Mouse (Mus musculus) forebrain, embryonic 16.5 days (tissue): ENCODE results near the gene Soga3. TPM values are rescaled to one million over a fixed set of nuclear protein-coding genes. Genes with fewer than 3 reads are reported as not detected.

Source experiments
- ATAC-seq: fragments of 200-750 bp; cut with Nextera tagmentation; 2 replicates; pipeline ENCODE4 v1.8.0; 2017; ENCODE audit warnings: mild to moderate bottlenecking, moderate library complexity
- H3K27ac ChIP-seq: fragments of 300-500 bp; sonication (generic); 2 replicates; pipeline ENCODE4 v1.5.1; 2014; ENCODE audit warnings: low read length, control low read depth
- H3K27me3 ChIP-seq: fragments of 300-500 bp; sonication (generic); replicated peaks from 2 replicates; pipeline ENCODE4 v1.6.1; 2014; ENCODE audit warnings: low read length; ENCODE audit not compliant: control insufficient read depth, insufficient read depth
- H3K36me3 ChIP-seq: fragments of 300-500 bp; sonication (generic); 2 replicates; pipeline ENCODE4 v1.6.1; 2014; ENCODE audit not compliant: control insufficient read depth, insufficient read depth
- H3K4me1 ChIP-seq: fragments of 300-500 bp; sonication (generic); replicated peaks from 2 replicates; pipeline ENCODE4 v1.6.1; 2014; ENCODE audit warnings: low read length; ENCODE audit not compliant: control insufficient read depth, insufficient read depth
- H3K4me2 ChIP-seq: fragments of 300-500 bp; sonication (generic); 2 replicates; pipeline ENCODE4 v1.6.1; 2014; ENCODE audit warnings: mild to moderate bottlenecking, low read length, control low read depth
- H3K4me3 ChIP-seq: fragments of 300-500 bp; sonication (generic); replicated peaks from 2 replicates; pipeline ENCODE4 v1.5.1; 2014; ENCODE audit warnings: mild to moderate bottlenecking, low read length, control low read depth
- H3K9ac ChIP-seq: fragments of 300-500 bp; sonication (generic); replicated peaks from 2 replicates; pipeline ENCODE4 v1.6.1; 2014; ENCODE audit warnings: low read depth, low read length, control low read depth
- H3K9me3 ChIP-seq: fragments of 300-500 bp; sonication (generic); 2 replicates; pipeline ENCODE4 v1.6.1; 2016; ENCODE audit warnings: low read length; ENCODE audit not compliant: control insufficient read depth
- WGBS: fragments of 180-500 bp; shearing (Covaris S2); extraction: QIAGEN DNeasy Blood & Tissue Kit; methylation state at CpG from one replicate; pipeline ENCODE4 v1.1.7; 2014; 5-methylcytosine and 5-hydroxymethylcytosine counted together
- polyA plus RNA-seq: library from polyadenylated mRNA; unstranded; fragments of >200 nt; fragmentation: Nextera tagmentation; extraction: Ambion mirVana; gene quantifications from 2 replicates; pipeline ENCODE4 v1.2.1, GENCODE M21; 2015

The Soga3 gene
- polyA plus RNA-seq, 1 experiment from 2014 or later = 101 TPM

DNA sequence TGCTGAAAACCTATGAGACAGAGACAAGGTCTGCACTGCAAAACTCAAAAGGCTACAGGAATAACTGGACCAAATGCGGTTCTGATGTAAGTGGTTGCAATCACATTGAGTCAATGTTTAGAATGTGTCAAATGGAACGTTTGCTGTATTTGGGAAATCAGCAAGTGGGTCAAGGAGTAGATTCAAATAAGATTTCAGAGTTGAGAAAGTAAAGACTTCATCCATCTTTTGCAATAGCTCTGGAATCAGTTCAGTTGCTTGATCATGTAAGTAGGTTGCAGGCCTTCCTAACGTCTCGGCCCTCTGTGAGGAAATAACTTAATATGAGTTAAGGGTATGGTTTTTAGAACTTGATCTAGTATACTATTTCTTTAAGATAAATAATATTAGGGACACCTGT is 81.7 kb downstream of the Soga3 start:
- H3K4me3 ChIP-seq = no peak overlapping the region
- no peaks in the 10 kb centered on the region for H3K27me3 ChIP-seq
- no peak overlapping the region for H3K4me2 ChIP-seq
- ATAC-seq = no peak
- no peak overlapping the region for H3K27ac ChIP-seq
- H3K9me3 ChIP-seq = no peaks in the 10 kb centered on the region
- H3K36me3 ChIP-seq = peaks cover 37% of the 10 kb centered on the region
- WGBS = 91% methylated on average over 4 of the region's 4 CpGs
- H3K9ac ChIP-seq = no peak overlapping the region
- no peaks in the 10 kb centered on the region for H3K4me1 ChIP-seq

DNA sequence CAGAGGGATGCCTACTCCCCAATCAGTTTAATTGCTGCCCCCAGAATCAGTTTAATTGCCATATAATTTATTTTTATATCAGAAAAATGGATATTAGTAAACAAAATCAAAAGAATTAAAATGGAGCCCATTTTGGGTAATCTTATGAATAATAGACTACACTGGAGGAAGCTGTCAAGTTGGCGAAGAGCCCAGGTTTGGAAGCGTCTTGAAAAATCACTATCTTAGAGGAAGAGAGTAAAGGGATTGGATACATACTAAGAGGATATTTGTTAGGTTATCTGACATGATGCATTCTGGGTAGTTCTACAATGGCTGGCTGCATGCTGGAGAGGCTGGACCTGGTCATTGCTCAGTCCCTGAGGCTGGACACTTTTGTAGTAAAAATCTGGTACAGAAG is 87.6 kb downstream of the Soga3 start:
- no peak overlapping the region for H3K4me3 ChIP-seq
- no peak overlapping the region for H3K27ac ChIP-seq
- no peak overlapping the region for H3K9ac ChIP-seq
- WGBS = 52% methylated on average over 2 of the region's 2 CpGs
- H3K9me3 ChIP-seq = no peaks in the 10 kb centered on the region
- no peak overlapping the region for H3K4me2 ChIP-seq
- H3K4me1 ChIP-seq = no peaks in the 10 kb centered on the region
- peaks cover 15% of the 10 kb centered on the region for H3K36me3 ChIP-seq
- H3K27me3 ChIP-seq = no peaks in the 10 kb centered on the region
- ATAC-seq = 0 out of 2 replicates have a peak, but pooled peaks have one; percentile 39

Other genes with a start within 250 kb of the Soga3 start
- not detected in 2 replicates for gene 2310057J18Rik, start 157.5 kb upstream of the Soga3 start, polyA plus RNA-seq
- gene Gm49353, start 55.1 kb downstream of the Soga3 start, polyA plus RNA-seq = 16.3 and 18.5 TPM in 2 replicates
- 48.2 and 48.7 TPM in 2 replicates for gene 9330159F19Rik, start 67.8 kb downstream of the Soga3 start, polyA plus RNA-seq
- 22.4 and 26.0 TPM in 2 replicates for gene Echdc1, start 169.3 kb downstream of the Soga3 start, polyA plus RNA-seq
- gene Rnf146, start 218.6 kb downstream of the Soga3 start, polyA plus RNA-seq = 107 and 108 TPM in 2 replicates